Mouse (Mus musculus): ENCODE data around the gene Rnf167.
A peak's percentile ranks its signal among the peaks of the same experiment; 100 is the strongest.

GRCm38 (mm10) chr11:70638714-70639278 lies 8.2 kb upstream of the Rnf167 start, which contains the start of gene Gp1ba:
- TF ChIP-seq CTCF (IDR thresholded peaks at IDR 0.05; ENCODE audit: control insufficient read depth, insufficient read depth, insufficient read length) (no peak), MAX (IDR thresholded peaks at IDR 0.05) (no peak), USF1 (IDR thresholded peaks at IDR 0.05; ENCODE audit: low read depth) (peak; percentile 29)
